Mouse (Mus musculus): Measurements from ENCODE around the gene Lcp2. TPM values are rescaled to one million over a fixed set of nuclear protein-coding genes. Genes with fewer than 3 reads are reported as not detected.
"Not testable (repeated sequence)": the region's sequence is repeated elsewhere in the genome, so short reads cannot be mapped to it uniquely, and the experiment has no call there.

The Lcp2 gene
- polyA plus RNA-seq, 2 experiments from 2014 or later = 461 to 468 TPM

DNA sequence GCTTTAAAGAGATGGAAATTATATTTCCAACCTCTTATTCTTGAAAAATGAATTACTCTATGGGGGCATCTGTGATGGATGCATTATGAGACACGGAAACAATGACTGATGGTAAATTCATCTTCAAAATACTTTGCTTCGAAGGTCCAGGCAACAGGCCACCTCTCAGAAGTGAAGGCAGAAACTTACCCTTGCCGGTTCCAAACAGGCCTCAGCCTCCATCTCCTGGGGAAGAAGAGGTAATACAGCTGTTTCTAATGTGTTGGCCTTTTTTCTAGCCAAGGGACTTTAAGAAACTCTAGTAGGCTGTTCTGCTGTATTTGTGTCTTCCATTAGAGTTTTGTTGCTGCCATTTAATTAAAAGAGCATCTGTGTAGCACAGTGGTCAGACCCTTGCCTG, 40.3 kb downstream of the Lcp2 start:
- no peak for ATAC-seq

- ATAC-seq = peak; percentile 34
These were observed 51.7 kb downstream of the Lcp2 start, which contains the start of gene 4930469K13Rik for GRCm38 (mm10) chr11:34098422-34098821. Gene 4930469K13Rik (minus strand): TSS chr11:34098554.

- peak; percentile 67 for ATAC-seq
These were observed 55.1 kb downstream of the Lcp2 start for GRCm38 (mm10) chr11:34101827-34102226.

GRCm38 (mm10) chr11:34104919-34105318, 58.2 kb downstream of the Lcp2 start:
- no peak for ATAC-seq

GRCm38 (mm10) chr11:34109260-34109659, 62.5 kb downstream of the Lcp2 start:
- no peak for ATAC-seq

DNA sequence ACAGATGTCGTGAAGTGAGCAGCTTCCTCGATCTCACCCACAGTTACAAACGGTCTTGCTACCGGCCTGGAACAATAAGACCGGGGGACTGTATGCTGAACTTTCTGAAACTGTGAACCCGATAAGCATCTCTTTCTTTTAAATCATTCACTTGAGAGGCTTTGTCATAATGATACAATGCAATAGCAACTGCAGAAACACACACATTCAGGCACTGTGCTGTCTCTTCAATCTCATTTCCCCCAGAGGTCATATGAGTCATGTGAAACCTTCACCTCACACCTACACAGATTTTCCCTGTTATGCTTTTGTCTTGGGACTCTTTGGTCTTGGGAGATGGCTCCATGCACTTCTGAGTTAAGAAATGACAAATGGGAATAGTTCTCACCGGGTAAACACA, 65.2 kb downstream of the Lcp2 start:
- peak; percentile 80 for ATAC-seq

- ATAC-seq = no peak
These were observed 66.2 kb downstream of the Lcp2 start for GRCm38 (mm10) chr11:34112781-34113380.

DNA sequence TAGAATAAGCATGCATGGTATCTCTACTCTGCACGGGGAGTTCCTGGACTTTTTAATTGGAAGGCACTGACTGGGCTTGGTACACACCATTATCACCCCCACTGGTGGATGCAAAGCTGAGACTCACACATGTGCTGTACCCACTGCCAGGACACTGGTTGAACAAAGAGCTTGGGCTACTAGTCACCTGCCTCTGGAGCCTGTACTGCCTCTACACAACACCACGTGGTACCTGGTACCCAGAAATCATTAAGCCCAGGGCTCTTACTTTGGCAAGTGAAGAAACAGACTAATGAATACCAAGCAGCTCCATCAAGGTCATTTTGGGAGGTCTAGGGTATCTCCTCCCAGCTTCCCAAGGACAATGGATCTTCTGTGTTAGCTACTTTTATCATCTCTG, 67.0 kb downstream of the Lcp2 start:
- ATAC-seq = no peak

DNA sequence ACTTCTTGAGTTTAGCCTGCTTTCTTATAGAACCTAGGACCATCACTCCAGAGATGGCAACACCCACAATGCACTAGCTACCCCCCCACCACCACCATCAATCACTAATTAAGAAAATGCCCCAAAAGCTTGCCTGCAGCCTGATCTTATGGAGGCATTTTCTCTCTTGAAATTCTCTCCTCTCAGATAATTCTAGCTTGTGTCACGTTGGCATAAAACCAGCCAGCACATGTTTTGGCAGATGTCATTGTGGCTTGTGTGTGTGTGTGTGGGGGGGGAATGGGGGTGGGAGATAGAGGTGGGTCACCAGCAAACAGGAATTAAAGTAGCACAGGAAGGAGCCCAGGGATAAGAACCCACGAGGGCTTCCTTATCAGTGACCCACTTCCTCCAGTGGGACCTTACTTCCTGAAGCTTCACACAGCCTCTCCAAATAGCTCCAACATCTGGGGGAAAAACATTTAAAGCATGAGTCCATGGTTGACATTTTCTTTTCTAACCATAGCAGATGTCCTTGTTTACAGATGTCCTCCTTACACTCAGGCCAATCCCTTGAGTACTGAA, 69.9 kb downstream of the Lcp2 start:
- ATAC-seq = no peak

GRCm38 (mm10) chr11:34117581-34117980, 70.9 kb downstream of the Lcp2 start:
- ATAC-seq = no peak

DNA sequence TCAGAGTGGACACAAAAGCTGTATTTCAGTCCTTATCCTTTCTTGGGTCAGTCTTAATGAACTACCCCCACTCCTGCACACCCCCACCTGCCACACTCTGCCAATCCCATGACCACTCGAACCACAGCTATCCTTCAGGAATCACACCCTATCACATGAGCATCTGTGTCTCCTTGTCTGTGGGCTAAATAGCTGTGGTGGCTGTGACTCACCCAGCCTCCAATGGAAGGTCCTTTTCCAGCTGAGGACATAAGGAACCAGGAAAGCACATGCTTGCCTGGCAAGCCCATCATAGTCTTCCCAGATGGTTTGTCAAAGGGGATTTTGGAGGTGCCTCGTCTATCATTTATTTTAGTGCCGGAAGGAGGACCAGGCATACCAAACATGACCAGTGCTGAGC, 71.6 kb downstream of the Lcp2 start:
- no peak for ATAC-seq

DNA sequence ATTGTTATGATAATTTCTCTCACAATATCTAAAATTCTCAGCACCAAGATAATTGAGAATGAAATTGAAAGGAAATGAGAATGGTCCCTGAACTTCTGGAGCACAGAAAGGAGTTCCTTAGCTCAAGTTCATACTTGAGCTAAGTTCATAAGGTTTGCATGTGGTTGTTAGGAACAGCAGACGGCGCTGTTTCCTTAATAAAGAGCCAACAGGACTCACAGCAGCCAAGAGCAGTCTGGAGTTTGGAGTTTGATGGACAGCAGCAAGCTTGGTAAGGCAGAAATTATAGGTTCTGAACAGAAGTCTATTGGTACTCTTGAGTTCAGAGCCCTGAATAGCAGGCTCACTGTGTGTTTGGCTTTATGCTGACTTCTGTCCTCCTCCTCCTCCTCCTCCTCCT, 76.4 kb downstream of the Lcp2 start:
- ATAC-seq = no peak

DNA sequence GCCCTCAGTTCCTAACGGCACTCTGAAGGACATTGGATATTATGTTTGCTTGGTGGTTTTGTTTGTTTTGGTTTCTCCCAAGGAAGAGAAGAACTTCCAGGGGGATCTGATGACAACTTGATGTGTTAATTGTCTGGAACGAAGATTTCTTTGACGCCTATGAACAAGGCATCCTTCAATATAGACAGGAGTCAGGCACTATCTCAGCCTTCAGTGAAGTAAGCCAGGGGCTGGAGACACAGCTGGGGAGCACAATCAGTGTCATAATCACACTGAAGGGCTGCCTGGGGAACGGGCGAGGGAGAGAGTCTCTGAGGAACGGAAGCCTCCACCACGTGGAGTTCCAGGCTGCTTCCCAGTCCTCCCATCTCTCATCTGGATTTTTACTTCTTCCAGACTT, 78.1 kb downstream of the Lcp2 start:
- no peak for ATAC-seq

DNA sequence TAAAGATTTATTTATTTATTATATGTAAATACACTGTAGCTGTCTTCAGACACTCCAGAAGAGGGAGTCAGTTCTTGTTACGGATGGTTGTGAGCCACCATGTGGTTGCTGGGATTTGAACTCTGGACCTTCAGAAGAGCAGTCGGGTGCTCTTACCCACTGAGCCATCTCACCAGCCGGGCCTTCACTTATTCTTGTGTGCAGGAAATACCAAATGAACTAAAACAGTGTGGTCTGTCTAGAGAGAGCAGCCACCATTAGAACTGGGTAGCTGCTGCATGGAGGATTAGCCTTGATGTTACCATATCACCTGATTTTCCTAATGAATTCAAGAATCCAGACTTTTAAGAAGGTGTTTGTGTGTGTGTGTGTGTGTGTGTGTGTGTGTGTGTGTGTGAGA, 79.0 kb downstream of the Lcp2 start:
- not testable (repeated sequence) for ATAC-seq

GRCm38 (mm10) chr11:34128412-34128811, 81.7 kb downstream of the Lcp2 start:
- no peak for ATAC-seq

DNA sequence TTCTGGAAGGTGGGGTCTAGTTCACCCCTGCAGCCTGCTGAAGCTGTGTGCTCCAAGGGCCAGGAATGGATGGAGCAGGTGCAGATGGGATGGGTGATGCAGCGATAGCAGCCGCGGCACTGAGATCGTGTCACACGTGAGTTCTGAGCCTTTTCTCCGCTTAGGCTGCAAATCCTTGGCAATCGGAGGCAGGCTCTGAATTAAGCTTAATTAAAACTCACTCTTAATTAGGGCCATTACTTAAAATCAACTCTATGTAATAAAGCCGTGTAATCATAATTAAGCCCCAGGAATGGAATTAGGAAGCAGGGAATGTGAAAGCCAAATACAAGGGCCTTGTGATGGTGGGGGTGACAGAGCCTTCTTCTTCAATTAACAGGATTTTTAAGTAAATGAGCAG, 92.6 kb downstream of the Lcp2 start:
- ATAC-seq = no peak

Other genes with a start within 250 kb of the Lcp2 start
- gene Kcnmb1, start 83.9 kb upstream of the Lcp2 start, polyA plus RNA-seq (2017; shearing (Covaris generic)) = under 1 TPM; 0.60 TPM
- gene Kcnip1, start 53.8 kb upstream of the Lcp2 start, polyA plus RNA-seq (2017; shearing (Covaris generic)) = not detected
- 1 to 10 TPM; 4.4 to 9.0 TPM for gene 4930469K13Rik, start 51.6 kb downstream of the Lcp2 start, polyA plus RNA-seq (2017; shearing (Covaris generic))
- not detected for gene Foxi1, start 161.2 kb downstream of the Lcp2 start, polyA plus RNA-seq (2017; shearing (Covaris generic))

All from activated CD4-positive, CD25-positive, alpha-beta regulatory T cell, adult 4 months (primary cell).